Mouse (Mus musculus) 3134 (cell line): ENCODE data around the gene Slc35c2.

Source experiments
- DNase-seq: peaks from one replicate; pipeline ENCODE4 v3.0.0-alpha.2; 2011; ENCODE audit warnings: low spot score; ENCODE audit not compliant: insufficient read length; ENCODE audit errors: extremely low read depth

The Slc35c2 gene

GRCm38 (mm10) chr2:165242575-165242974 lies 45.1 kb downstream of the Slc35c2 start:
- no peak for DNase-seq

- DNase-seq: no peak
Measured at GRCm38 (mm10) chr2:165241786-165242185, 45.9 kb downstream of the Slc35c2 start.

GRCm38 (mm10) chr2:165240371-165240770 lies 47.3 kb downstream of the Slc35c2 start:
- no peak for DNase-seq

GRCm38 (mm10) chr2:165239533-165240144 lies 48.0 kb downstream of the Slc35c2 start:
- DNase-seq: no peak

GRCm38 (mm10) chr2:165238416-165239145 lies 49.1 kb downstream of the Slc35c2 start:
- DNase-seq: no peak

GRCm38 (mm10) chr2:165234613-165235291 lies 52.9 kb downstream of the Slc35c2 start, which contains the start of gene Cdh22:
TSS of gene Cdh22 (minus strand) at chr2:165234853.
- no peak for DNase-seq

- no peak for DNase-seq
Measured at GRCm38 (mm10) chr2:165234291-165234612, 53.4 kb downstream of the Slc35c2 start.

GRCm38 (mm10) chr2:165233491-165234290 lies 54.0 kb downstream of the Slc35c2 start:
- DNase-seq: no peak

GRCm38 (mm10) chr2:165229050-165229449 lies 58.6 kb downstream of the Slc35c2 start:
- DNase-seq: no peak
